Mouse (Mus musculus): ENCODE measurements around the gene Bzw2. TPM values are rescaled to one million over a fixed set of nuclear protein-coding genes. Genes with fewer than 3 reads are reported as not detected.

Gene Bzw2
- polyA plus RNA-seq, 1 experiment: 239 TPM

DNA sequence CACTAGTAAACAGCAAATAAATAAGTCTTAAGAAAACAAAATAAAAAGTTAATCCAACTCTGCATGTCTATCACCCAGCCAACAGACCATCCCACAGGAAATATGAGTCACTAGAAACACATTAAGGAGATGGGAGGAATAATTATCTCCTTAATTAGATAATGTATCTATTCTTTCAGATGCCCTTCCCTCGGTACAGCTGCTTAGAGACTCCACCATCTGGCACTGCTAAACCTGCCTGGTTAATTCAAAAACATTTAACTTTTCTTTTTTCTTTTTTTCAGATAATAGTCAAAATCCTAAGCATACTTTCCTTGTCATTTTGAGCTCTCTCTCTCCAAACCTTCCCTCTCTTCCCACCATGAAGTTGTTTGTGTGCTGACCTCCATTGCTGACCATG, 92.0 kb downstream of the Bzw2 start:
- no peak for TF ChIP-seq POLR2A (IDR thresholded peaks at IDR 0.05; ENCODE audit: borderline replicate concordance, extremely low read depth, insufficient read depth, insufficient read length, poor library complexity, severe bottlenecking)
- no peak for TF ChIP-seq CTCF (IDR thresholded peaks at IDR 0.05; ENCODE audit: borderline replicate concordance, extremely low read depth, insufficient read depth, insufficient read length)
- no peak for DNase-seq (ENCODE audit: low read depth)

DNA sequence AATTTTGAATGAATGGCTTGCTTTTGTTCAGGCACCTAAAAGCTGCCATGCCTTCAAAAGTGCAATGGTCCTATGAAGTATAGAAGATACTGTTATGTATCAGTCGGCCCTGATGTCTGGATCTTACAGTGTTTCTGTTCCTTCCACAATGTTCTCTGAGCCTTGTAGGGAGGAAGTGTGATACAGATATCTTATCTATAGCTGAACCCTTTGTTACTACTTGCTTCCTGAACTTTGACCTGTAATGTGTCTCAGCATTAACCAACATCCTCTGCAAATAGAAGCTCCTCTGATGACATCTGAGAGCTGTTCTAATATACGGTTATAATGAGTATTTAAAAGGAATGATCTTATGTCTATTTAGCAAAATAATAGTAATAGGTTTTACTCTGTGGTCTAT, 100.2 kb downstream of the Bzw2 start:
- TF ChIP-seq CTCF (IDR thresholded peaks at IDR 0.05; ENCODE audit: borderline replicate concordance, extremely low read depth, insufficient read depth, insufficient read length): no peak
- DNase-seq (ENCODE audit: low read depth): no peak

DNA sequence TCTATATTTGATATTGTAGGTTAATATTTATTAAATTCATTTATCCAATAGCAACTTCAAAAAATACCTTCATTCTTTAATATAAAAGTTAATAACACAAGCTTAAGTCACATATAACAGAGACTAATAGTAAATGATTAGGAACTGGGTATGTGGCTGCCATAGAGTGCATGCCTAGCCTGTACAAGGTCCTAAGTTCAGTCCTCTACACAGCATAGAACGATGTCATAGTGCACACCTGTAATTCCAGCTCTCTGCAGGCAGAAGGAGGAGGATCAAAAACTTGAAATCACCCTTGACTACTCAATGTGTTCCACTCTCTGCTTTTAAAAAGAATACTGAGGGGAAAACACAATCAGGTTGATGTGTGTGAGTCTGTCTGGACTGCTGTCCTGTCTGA, 107.6 kb downstream of the Bzw2 start:
- no peak for TF ChIP-seq POLR2A (IDR thresholded peaks at IDR 0.05; ENCODE audit: borderline replicate concordance, extremely low read depth, insufficient read depth, insufficient read length, poor library complexity, severe bottlenecking)
- no peak for TF ChIP-seq CTCF (IDR thresholded peaks at IDR 0.05; ENCODE audit: borderline replicate concordance, extremely low read depth, insufficient read depth, insufficient read length)
- no peak for DNase-seq (ENCODE audit: low read depth)

DNA sequence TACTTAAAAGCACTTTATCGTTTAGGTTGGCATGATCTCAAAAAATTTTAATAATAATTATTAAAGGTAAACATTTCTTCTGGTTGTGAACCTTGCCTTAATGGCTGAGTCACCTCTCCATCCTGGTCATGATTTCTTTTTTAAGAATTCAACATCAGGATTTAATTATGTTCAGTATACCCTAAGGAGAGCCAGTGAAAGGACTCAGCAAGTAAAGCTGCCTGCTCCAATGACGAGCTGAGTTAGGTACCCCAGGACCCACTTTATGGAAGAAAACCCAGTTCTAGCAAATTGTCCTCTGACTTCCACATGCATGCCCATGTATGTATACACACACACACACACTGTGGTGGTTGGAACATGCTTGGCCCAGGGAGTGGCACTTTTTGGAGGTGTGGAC, 110.3 kb downstream of the Bzw2 start:
- DNase-seq (ENCODE audit: low read depth): no peak
- TF ChIP-seq POLR2A (IDR thresholded peaks at IDR 0.05; ENCODE audit: borderline replicate concordance, extremely low read depth, insufficient read depth, insufficient read length, poor library complexity, severe bottlenecking) (no peak), CTCF (IDR thresholded peaks at IDR 0.05; ENCODE audit: borderline replicate concordance, extremely low read depth, insufficient read depth, insufficient read length) (no peak)

DNA sequence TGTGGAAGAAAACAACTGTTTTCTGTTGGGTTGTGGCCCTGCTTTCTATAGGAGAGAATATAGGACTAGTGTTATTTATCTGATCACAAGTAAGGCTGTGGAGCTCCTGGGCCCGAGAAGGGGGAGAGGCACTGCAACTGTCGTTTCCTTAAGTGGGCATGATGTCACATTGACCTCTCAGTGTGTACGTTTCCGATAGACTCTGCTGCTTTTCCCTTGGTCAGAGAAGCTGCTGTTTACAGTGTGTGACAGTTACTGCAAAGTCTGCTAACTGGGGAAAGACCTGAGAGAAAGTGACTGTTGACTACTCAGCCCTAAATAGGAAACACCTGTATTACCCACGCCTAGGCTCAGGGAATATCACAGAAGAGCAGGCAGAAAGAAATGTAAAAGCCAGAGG, 111.7 kb downstream of the Bzw2 start:
- no peak for DNase-seq (ENCODE audit: low read depth)
- TF ChIP-seq CTCF (IDR thresholded peaks at IDR 0.05; ENCODE audit: borderline replicate concordance, extremely low read depth, insufficient read depth, insufficient read length) (no peak), POLR2A (IDR thresholded peaks at IDR 0.05; ENCODE audit: borderline replicate concordance, extremely low read depth, insufficient read depth, insufficient read length, poor library complexity, severe bottlenecking) (no peak)

DNA sequence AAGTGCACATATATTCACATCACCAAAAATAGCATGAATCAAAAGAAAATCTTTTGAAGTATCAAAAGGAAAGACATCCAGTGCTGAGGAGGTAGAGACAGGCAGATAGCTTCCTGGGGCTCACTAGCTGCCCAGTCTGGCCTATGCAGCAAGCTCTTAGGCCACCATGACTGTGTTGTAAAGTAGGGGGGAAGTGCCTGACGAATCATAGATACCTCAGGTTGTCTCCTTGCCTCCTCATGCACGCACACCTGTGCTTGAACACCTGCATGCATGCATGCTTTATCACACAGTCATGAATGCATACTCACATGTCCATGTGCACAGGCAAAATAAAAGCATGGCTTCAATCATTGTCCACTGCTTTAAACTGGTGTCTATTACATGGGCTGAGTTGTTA, 113.2 kb downstream of the Bzw2 start:
- no peak for DNase-seq (ENCODE audit: low read depth)
- no peak for TF ChIP-seq CTCF (IDR thresholded peaks at IDR 0.05; ENCODE audit: borderline replicate concordance, extremely low read depth, insufficient read depth, insufficient read length)
- TF ChIP-seq POLR2A (IDR thresholded peaks at IDR 0.05; ENCODE audit: borderline replicate concordance, extremely low read depth, insufficient read depth, insufficient read length, poor library complexity, severe bottlenecking): no peak

DNA sequence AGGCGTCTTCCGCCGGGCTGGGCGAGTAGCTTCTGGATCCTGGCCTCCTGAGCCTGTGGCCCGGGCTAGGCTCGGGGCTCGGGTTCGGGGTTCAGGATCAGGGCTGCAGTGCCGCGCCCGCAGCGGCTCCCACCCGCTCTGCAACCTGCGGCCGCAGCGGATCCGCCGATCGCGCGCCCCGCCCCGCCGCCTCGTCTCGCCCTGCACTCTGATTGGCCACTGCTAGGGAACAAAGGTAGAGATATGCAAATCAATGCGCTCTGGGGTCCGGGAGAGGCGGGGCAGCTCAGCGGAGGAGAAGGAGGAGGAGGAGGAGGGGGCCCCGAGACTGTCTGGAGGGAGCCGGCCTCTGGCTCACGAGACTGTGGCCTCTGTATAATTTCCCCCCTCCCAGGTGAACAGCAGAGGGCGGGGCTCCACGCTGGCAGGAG, 115.5 kb downstream of the Bzw2 start, which contains the start of gene Tspan13:
Tspan13 (minus strand) TSS at position 153 of the 431 bp plus-strand sequence.
- TF ChIP-seq CTCF (IDR thresholded peaks at IDR 0.05; ENCODE audit: borderline replicate concordance, extremely low read depth, insufficient read depth, insufficient read length) (no peak), POLR2A (IDR thresholded peaks at IDR 0.05; ENCODE audit: borderline replicate concordance, extremely low read depth, insufficient read depth, insufficient read length, poor library complexity, severe bottlenecking) (peak; percentile 99)
- peak; percentile 98 for DNase-seq (ENCODE audit: low read depth)

Other genes with a start within 250 kb of the Bzw2 start
- 0.09 TPM in 1 of 2 replicates, not detected in the other for gene Agr3, start 232.5 kb downstream of the Bzw2 start, polyA plus RNA-seq (2012; rRNA removed)
- gene Agr2, start 165.2 kb downstream of the Bzw2 start, polyA plus RNA-seq (2012; rRNA removed): not detected in 2 replicates
- gene Tspan13, start 115.6 kb downstream of the Bzw2 start, polyA plus RNA-seq (2012; rRNA removed): 247 and 280 TPM in 2 replicates
- 29.9 and 39.5 TPM in 2 replicates for gene Ankmy2, start 966 bp downstream of the Bzw2 start, polyA plus RNA-seq (2012; rRNA removed)
- gene Lrrc72, start 95.3 kb upstream of the Bzw2 start, polyA plus RNA-seq (2012; rRNA removed): not detected in 2 replicates
- gene Sostdc1, start 156.1 kb upstream of the Bzw2 start, polyA plus RNA-seq (2012; rRNA removed): 6.4 and 14.8 TPM in 2 replicates
- gene Ispd, start 223.4 kb upstream of the Bzw2 start, polyA plus RNA-seq (2012; rRNA removed): 3.3 and 5.1 TPM in 2 replicates
- 0.94 and 1.0 TPM in 2 replicates for gene D630036H23Rik, start 224.1 kb upstream of the Bzw2 start, polyA plus RNA-seq (2012; rRNA removed)